Mouse (Mus musculus) bone marrow, adult 2 months (tissue): Measurements from ENCODE around the gene Fam184b.

ENCODE experiments used
- CTCF ChIP-seq: fragments of 200-500 bp; IDR thresholded peaks from 2 replicates; pipeline ENCODE4 v1.5.1; 2011; ENCODE audit warnings: low read length, control low read depth; ENCODE audit not compliant: control insufficient read depth, insufficient read depth
- POLR2A ChIP-seq: fragments of 200-500 bp; IDR thresholded peaks from 2 replicates; pipeline ENCODE4 v1.6.1; 2011; ENCODE audit warnings: low read depth, mild to moderate bottlenecking, control low read depth, low read length, borderline replicate concordance; ENCODE audit not compliant: control insufficient read depth

DNA sequence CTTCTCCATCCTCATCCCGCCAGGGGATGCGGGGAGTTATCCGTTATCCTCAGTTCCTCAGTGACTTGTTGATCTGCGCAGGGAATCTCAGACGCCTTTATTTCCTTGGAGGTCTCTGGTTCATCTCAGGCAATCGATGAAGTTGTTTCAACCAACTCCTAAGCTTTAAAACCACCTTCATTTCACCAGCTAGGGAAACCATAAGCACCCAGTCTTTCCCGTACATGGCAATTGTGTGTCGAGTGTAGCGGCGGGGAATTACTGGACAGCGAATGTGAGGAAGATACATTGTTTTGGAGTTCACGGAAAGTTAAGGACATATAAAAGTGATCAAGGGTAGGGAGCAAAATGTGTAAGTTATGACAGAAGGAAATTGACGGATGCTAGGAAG, 30.9 kb upstream of the Fam184b start:
- TF ChIP-seq CTCF (no peak), POLR2A (no peak)
